Mouse (Mus musculus): ENCODE data around the gene Prpf6.

The Prpf6 gene

DNA sequence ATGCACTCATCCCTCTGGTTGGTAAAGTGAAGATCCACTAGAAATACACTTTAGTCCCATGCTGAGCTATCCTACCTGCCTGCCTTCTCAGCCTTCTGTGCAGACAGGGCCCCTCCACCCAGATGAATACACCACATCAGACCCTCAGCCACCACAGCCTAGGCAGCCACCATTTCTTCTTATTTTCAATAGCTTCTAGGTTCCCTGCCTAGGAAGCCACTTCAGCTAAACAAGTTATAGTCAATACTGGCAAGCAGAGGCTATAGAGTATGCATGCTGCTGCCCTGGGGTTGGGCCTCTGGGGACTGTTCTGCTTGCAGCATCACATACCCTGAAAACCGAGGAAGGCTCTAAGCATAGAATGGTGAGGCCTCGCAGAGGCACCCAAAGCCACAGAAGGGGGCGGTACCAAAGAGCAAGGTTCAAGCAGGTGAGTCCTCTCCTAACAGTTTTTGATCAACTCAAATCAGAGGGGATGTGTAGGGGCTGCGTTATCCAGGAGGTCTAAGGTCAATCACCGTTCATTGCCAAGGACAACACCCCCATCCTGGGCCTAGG lies at the start of gene Prpf6:
Prpf6 (plus strand) TSS at position 341 of the 558 bp plus-strand sequence.
- peak; percentile 18 to 54 for DNase-seq (ENCODE audit: low spot score in 2 of 2)

DNA sequence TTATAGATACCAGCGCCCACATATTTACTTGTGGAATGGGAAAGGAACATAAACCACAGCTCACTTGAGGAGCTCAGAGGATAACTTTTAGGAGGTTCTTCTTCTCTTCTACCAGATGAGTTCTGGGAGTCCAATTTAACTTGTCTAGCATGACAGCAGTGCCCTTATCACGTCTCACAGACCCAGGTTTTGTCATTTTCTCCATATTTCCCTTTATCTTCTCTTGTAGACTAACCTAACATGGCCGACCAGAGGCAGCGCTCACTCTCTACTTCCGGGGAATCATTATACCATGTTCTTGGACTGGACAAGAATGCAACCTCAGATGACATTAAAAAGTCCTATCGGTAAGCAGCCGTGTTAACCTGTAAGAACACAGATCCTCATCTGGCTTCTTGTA lies 45.5 kb upstream of the Prpf6 start:
- no peak for DNase-seq (ENCODE audit: low spot score in 2 of 2)

DNA sequence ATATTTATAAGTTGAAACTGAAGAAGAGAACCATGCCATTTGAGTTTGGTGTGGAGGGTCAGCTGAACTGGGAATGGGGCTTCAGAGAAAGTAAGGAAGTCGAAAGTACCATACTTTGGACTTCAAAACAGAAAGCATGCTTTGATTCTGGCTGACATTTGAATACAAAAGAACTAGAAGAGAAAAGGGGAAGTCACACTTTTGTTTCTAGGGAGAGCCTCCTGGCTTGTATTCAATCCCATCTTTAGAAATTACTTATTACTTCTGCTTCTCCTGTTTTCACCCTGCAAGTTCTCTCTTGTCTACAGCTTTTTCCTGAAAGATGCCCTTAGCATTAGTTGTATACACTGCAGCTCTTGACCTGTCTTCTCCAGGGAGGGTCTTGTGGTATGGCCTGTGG lies 43.4 kb upstream of the Prpf6 start:
- DNase-seq (ENCODE audit: low spot score in 2 of 2), result no peak

DNA sequence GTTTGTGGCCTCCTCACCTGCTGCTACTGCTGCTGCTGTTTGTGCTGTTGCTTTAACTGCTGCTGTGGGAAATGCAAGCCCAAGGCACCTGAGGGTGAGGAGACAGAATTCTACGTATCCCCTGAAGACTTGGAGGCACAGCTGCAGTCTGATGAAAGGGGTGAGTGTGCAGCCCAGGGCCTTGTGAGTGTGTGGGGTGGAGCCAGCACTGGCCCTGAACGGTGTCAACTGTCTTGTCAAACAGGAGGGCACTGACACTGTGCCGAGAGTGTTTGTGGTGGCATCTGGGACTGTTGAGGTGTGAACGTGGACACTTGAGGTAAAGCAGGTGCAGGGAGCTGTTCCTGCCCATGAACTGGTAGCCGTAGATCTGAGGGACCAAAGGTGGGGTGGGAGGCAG lies 43.0 kb upstream of the Prpf6 start:
- no peak for DNase-seq (ENCODE audit: low spot score in 2 of 2)

DNA sequence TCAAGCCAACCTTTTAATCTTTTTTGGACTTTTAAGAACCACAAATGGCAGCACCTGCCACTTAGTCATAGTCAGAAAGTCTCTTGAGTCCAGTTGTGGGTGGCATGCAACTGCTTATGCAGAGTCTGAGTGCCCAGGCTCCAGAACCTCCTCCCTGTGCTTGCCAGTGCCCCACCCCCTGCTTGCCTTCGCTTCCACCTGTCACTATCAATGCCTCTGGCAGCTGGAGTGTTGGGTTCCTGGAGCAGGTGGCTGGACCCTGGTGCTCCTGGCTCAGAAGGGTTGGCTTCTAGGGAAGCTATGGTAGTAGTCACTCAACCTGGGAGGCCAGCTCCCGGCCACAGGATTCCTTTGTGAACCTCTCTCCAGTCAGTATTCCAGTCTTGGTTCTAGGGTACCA lies 41.4 kb upstream of the Prpf6 start:
- no peak for DNase-seq (ENCODE audit: low spot score in 2 of 2)

DNA sequence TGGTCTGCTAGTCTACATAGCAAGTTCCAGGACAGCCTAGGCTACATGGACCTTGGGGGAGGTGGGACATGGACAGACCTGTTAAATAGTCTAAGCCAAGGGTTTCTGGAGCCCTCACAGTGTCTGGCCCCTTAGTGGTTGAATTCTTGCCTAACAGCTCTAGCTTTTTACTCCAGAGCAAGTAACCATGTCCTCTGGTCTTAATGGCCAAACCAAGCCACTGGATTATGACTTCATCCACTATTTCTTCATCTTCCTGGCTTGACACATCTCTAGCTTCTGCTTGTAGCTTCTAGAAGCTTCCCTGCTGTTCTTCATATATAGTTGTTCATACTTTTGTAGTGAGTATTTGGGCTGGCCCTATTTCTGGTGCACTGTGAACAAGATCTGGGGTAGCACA lies 37.9 kb upstream of the Prpf6 start:
- DNase-seq (ENCODE audit: low spot score in 2 of 2), result no peak

DNA sequence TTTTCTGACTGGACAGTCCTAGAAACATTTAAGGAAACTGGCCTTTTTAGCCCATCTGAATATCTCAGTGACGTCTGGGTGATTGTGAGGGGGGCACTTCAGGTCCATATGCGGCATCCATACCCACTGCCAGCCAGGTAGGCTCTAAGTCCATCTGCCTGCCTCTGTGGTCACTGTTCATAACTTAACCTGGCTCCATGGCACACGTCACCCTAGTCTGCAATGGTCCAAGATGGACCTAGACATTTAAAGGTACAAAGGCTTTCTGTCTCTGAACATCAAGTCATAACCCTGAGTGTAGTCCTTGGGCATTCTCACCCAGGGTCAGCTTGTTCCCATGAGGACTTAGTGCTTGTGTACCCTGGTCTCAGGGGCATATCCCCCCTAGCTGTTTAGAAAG lies 24.3 kb upstream of the Prpf6 start:
- DNase-seq (ENCODE audit: low spot score in 2 of 2), result peak in 1 of 2 experiments; percentile 4

DNA sequence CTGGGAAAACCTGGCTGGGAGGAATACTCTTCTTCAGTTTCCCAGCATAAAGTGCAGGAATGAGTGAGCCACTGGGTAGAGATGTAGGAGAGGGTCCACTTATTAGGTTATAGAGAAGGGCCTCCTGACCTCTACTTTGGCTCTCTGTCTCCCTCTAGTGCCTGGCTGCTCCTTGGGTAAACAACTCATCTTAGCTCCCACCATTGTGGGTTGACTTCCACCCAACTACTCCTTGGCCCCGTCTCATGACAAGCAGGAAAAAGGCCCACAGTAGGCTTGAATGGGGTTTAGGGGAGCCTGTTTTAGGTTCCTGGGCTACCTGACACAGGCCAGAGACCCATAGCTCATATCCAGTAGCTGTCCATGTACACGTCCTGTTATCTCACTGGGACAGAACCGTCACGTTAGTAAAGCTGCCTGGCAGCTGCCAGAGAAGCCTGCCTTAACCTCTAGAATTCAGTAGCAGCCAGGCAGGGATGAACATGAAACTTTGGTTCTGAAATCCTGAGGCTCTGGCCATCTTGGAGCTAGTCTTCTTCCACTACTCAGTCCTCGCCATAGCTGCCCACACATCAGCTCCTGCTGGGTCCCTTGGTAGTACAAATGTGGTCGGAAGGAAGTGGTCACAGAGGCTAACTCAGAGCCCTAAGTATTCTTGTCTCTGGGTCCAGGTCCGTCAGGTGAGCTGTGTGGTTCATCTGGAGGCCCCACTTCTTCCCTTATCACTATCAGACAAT lies 23.2 kb upstream of the Prpf6 start:
- peak; percentile 64 to 85 for DNase-seq (ENCODE audit: low spot score in 2 of 2)

DNA sequence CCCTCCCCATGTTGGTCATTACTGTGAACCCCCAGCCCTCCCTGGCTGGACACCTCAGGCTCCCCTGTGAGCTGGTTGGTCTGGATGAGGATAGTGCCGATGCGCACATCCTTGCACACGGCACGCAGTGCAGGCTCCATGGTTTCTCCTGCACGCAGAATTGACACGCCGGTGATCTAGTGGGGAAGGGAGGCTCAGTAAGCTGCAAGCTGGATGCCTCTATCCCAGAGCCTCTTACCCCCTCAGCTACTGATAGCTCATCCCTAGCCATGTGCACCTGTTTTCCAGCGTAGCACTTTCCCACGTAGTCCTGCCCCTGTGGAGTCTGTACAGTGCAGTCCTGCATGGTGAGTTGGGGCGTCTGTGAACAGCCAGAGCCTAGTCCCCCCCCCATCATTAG lies 21.8 kb upstream of the Prpf6 start:
- DNase-seq (ENCODE audit: low spot score in 2 of 2), result no peak

DNA sequence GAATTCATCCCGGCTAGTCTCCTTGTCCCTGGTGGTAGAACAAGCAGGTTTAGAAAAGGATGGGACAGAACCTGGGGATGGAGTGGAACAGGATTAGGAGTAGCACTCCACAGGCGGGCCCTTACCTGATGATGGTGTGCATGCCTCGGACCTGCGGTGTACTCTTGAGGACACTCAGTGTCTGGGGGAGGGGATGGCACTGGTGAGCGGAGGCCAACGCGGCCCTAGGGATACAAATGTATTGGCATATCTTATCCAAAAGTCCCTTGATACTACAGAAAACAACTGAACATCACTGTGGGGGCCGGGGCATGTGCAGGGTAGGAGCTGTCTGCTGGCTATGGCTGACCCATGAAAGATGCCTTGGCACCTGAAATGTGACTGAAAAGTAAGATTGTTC lies 21.3 kb upstream of the Prpf6 start:
- peak in 1 of 2 experiments; percentile 12 for DNase-seq (ENCODE audit: low spot score in 2 of 2)

DNA sequence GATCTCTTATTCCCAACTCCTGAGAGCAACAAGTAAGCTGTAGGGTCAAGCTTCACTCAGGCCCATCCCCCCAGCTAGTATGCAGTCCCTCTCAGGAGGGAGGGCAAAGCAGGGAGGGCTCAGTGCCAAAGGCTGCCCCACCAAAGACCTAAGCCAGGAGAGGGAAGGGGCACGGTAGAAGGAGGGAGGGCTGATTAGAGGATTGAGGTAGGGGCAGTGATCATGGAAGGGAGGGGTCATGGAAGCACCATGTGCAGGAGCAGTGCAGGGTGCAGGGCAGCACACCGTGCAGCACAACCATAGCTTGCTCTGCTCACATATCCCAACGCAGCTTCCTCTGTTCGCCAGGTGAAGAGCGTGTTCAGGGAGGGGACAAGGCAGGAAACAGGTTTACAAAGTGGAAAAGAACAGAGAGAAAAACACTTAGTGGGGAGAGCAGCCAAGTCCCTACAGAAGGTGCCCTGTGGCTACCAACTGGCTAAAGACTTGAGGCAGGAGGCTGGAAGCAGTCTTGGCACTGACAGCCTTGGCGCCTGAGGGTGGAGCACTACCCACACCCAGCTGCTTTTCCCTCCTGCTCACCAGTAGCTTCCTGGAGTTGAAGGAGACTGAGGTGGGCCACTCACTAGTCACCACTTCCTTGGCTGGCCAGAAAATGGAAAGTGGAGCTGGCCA lies 20.6 kb upstream of the Prpf6 start:
- DNase-seq (ENCODE audit: low spot score in 2 of 2), result peak in 1 of 2 experiments; percentile 14

DNA sequence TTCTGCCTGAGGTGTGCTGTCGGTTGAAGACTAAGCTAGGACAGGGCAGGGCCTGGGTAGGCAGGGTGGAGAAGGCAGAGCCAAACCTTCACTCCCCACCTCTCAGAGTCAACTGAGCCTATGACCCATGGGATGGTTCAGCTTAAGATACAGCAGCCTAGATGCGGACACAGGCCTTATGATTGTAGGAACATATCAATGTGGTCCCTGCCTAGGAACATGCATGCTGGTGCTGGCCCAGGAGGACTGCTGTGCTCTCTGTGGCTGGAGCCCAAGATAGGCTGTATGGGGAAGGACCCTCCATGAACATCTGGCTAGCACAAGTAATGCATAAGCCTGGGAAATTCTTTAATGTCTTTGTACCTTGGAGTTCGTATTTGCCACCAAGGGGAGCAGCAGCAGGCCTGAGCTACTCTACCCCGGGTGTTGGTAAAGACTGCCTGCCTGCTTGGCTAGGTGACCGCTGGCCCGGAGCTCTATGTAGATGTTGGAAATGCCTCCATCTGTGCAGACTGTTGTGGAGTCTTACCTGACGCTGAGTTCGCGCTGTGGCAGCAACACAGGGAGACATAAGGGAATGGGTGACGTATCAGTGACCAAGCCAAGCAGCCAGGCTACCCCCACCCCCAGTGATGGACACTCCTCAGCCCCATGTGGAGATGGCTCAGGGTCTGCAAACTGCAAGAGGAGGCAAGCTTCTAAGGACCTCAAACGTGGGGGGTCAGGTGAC lies 19.6 kb upstream of the Prpf6 start:
- peak in 1 of 2 experiments; percentile 12 for DNase-seq (ENCODE audit: low spot score in 2 of 2)

DNA sequence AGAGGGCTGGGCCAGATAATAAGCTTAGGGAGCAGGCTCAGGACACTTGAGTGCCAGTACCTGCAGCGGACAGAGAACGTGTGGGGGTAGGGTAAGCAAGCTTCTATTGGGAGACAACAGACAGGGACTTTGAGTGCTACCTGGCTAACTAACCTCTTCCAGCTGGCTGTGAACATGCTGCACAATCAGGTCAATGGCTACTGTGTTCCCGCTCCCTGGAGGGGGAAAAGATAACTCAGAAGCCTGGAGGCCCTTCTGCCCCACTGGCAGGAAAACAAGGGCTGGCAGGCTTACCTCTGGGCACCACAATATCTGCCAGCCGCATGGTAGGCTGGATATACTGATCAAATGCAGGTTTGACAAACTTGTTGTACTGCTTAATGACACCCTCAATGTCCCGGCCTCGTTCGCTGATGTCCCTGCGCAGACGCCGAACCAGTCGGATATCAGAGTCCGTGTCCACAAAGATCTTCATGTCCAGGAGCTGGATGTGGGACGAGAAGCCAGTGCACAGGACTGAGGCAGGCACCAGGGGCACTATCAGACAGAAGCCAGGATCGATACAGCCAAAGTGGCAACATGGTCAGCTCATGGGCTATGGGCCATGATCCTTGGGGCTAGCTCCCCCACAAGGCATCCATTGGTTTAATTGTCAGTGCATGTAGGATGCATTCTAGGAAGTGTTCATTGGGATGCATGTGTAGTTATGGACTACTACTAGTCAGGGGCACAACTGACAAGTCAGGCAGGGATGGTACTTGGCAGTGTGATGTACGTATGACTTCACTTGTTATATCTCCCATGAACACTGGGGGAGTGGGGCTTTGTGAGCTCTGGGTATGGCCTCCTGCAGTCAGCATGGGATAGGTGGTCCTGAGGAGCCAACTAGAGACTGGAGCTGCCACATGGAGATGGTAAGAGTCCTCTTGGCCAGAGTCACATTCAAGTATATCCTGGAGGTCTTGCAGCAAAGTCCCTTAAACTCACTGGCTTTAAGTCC lies 18.4 kb upstream of the Prpf6 start:
- DNase-seq (ENCODE audit: low spot score in 2 of 2), result peak in 1 of 2 experiments; percentile 16

DNA sequence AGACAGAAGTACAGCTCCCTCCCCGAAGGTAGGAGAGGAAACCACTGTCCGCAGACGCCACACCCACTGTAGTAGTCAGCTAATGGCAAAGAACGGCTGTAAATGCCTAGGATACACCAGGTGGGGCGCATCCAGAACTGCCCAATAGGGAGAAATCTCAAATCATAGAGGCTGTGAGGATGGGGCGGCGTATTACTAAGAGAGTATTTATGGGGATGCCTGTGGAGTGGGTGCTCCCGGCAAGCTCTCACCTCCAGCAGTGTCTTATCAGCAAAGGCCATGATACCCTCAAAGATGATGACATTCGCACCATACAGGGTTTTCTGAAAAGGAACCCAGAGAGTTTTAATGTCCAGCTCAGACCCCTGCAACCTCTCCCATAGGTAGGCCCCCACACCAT lies 17.7 kb upstream of the Prpf6 start:
- peak in 1 of 2 experiments; percentile 9 for DNase-seq (ENCODE audit: low spot score in 2 of 2)

DNA sequence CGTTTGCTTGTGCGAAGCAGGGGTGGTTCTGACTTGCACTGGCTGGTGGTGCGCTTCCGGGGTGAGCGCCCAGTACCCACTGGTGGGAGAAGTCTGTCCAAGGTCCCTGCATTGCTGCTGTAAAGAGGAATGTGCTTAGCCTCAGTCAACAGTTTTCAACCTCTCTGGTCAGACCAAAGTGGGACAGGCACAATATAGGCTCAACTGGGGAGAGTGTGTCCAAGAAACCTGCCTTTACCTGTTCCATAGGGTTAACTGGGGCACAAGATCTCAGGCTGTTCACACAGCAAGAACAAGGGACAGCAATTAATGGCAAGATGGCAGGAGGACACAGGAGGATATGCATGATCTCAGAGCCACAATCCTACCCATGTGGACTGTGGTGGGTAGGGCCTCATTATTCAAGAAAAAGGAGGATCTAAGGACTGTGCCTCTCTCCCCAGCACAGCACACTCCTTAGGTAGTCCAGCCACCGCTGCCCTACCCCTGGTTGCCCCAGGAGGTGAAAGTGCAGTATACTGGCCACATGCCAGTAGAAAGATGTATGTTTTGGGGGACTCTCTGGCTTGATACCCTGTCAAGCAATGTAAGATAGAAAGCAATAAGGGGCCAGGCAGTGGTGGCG lies 16.6 kb upstream of the Prpf6 start:
- peak in 1 of 2 experiments; percentile 11 for DNase-seq (ENCODE audit: low spot score in 2 of 2)

DNA sequence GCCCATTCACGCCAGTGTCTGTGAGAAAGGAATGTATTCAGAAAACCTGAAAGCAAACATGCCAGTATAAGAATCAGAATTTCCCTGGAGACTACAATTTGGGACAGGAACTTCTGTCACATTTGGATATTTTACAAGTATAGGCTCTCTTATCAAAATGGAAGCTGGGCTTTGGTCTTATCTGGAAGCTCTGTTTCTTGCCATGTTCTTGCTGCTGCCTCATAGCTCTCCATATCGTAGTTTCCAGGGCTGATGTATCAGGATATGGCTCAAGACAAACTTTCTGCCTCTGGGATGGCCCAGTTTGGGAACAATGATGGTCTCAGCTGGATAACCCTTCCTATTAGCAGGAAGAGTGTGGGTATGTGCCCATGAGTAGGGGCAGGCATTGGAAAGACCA lies 15.1 kb upstream of the Prpf6 start:
- no peak for DNase-seq (ENCODE audit: low spot score in 2 of 2)

DNA sequence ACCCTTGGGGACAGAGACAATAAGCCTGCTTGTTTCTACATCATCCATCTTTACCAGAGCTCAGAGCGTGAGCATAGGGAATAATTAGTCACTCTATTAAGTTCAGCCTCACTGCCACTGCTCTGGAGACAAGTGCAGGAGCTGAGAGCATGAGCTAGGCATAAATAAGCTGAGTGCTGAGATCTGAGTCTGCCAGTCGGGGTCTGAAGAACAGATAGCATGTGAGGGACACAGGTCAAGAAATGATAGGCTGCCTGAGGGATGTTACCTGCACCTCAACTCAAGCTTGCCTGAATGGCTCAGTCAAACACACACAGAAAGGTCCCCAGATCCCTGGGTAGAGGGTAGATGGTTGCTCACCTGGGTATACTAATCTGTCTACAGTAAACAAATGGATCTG lies 14.5 kb upstream of the Prpf6 start:
- peak in 1 of 2 experiments; percentile 11 for DNase-seq (ENCODE audit: low spot score in 2 of 2)

DNA sequence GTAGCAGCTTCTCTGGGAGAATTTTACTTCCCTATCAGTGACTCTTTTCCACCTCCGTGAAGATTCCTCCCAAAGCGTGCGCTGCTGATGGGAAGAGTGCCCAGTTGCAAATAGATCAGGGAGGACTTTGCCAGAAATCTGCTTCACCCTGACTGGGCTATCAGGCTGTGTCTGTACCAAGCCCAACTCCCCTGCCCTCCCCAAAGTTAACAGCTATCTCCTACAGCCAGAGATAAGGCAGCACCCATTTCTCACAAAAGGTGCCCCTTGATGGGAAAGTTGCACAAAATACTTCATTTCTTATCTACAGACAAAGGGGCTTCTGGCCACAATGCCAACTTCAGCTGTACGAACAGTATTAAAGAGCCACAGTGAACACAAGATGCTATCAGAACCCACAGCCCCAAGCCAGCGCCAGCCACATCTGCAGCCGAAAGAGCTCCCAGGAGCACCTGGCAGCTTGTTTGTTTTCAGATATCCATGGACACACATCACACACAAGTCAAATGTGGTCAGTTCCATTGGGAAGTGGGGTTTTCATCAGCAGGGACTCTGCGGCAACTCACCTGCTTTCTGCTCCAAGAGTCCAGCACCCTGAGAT lies 13.6 kb upstream of the Prpf6 start:
- peak in 1 of 2 experiments; percentile 24 for DNase-seq (ENCODE audit: low spot score in 2 of 2)

DNA sequence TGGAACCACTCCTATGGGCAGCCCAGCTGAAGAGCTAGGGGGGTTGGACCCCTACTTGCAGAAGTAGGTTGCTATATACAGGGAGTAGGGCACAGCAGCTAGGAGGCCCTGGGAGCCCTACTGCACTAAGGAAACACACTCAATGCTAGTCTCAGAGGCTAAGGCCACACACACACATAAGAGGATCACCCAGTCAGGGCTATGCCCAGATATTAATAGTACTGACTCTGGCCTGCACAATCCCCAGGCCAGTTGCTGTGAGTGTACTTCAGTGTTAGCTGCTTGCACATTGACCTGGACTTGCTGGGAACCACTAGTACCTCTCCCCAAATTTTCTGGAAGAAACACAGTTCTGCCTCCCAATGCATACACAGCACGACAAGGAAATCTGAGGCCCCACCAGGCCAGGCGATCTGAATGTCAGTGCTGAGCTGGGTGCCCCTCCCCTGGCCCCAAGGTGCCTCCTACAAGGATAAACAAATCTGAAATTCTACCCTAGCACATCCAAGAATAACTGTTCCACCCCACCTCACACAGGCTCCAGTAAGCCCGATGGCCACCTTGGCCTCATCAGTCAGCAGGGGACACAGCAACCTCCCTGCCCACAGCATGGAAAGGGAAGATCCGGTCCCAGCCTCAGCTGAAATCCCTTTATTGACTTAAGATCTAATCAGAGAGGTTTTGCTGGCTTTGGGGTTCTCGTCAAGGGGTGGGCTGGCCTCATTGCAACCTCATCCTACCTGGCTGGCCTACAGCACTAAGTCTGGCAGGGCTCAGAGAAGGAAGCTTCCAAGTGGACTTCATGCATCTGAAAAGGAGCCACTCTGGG lies 12.7 kb upstream of the Prpf6 start:
- peak in 1 of 2 experiments; percentile 7 for DNase-seq (ENCODE audit: low spot score in 2 of 2)

Measured in spleen, postnatal 10 days (tissue).